Mouse (Mus musculus) heart, embryonic 10.5 days (tissue): ENCODE measurements around the gene Olfr228. TPM values are rescaled to one million over a fixed set of nuclear protein-coding genes. Genes with fewer than 3 reads are reported as not detected.
"Not testable (repeated sequence)": the region's sequence is repeated elsewhere in the genome, so short reads cannot be mapped to it uniquely, and the experiment has no call there.

ENCODE experiments used
- DNase-seq: peaks from one replicate; pipeline ENCODE4 v3.0.0-alpha.2; 2017; ENCODE audit warnings: low spot score
- H3K27ac ChIP-seq: fragments of 300-500 bp; sonication (generic); 2 replicates; pipeline ENCODE4 v1.5.1; 2016; ENCODE audit warnings: mild to moderate bottlenecking
- H3K27me3 ChIP-seq: fragments of 300-500 bp; sonication (generic); 2 replicates; pipeline ENCODE4 v1.6.1; 2016; ENCODE audit warnings: mild to moderate bottlenecking; ENCODE audit not compliant: poor library complexity, insufficient read depth, severe bottlenecking
- H3K36me3 ChIP-seq: fragments of 300-500 bp; sonication (generic); 2 replicates; pipeline ENCODE4 v1.6.1; 2016; ENCODE audit warnings: mild to moderate bottlenecking, moderate library complexity
- H3K4me1 ChIP-seq: fragments of 300-500 bp; sonication (generic); 2 replicates; pipeline ENCODE4 v1.6.1; 2016; ENCODE audit warnings: mild to moderate bottlenecking
- H3K4me3 ChIP-seq: fragments of 300-500 bp; sonication (generic); 2 replicates; pipeline ENCODE4 v1.5.1; 2016; ENCODE audit warnings: mild to moderate bottlenecking, moderate library complexity
- H3K9me3 ChIP-seq: fragments of 300-500 bp; sonication (generic); 2 replicates; pipeline ENCODE4 v1.6.1; 2016; ENCODE audit warnings: mild to moderate bottlenecking, moderate library complexity
- WGBS: fragments of 180-500 bp; shearing (Covaris S2); methylation state at CpG from one replicate; pipeline ENCODE4 v1.1.7; 2016; 5-methylcytosine and 5-hydroxymethylcytosine counted together
- polyA plus RNA-seq: library from polyadenylated mRNA; unstranded; fragments of >200 nt; fragmentation: Nextera tagmentation; extraction: Ambion mirVana; gene quantifications from 2 replicates; pipeline ENCODE4 v1.2.1, GENCODE M21; 2016

The Olfr228 gene
- not detected in 2 replicates for polyA plus RNA-seq

DNA sequence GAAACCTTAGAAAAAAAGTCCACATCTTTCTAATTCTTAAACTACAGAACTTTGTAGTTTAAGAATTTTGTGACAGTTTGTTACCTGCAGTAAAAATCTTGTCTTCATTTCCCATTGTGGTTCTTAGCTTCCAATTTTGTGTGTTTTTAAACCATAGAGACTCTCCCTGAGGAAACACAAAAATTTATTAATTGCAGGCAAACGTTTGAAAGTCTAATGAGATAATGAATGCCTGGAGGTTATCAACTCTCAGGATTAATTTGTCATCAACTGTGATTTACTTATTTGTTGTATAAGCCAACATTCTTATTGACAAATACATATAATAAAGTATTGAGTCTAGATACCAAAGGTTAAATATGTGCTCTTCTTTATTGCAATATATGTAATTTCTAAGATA is at the start of gene Olfr228:
Gene Olfr228 (minus strand): TSS at position 101 of the 400 bp plus-strand sequence.
- no peak within 1 kb of the TSS for H3K4me3 ChIP-seq
- H3K27ac ChIP-seq = no peak within 1 kb of the TSS
- 43% methylated on average over 1 of the region's 1 CpGs for WGBS
- no peaks in the 10 kb centered on the region for H3K4me1 ChIP-seq
- H3K9me3 ChIP-seq = no peaks in the 10 kb centered on the region
- no peaks in the 10 kb centered on the region for H3K36me3 ChIP-seq
- H3K27me3 ChIP-seq = no peaks in the 10 kb centered on the region
- no peak for DNase-seq

DNA sequence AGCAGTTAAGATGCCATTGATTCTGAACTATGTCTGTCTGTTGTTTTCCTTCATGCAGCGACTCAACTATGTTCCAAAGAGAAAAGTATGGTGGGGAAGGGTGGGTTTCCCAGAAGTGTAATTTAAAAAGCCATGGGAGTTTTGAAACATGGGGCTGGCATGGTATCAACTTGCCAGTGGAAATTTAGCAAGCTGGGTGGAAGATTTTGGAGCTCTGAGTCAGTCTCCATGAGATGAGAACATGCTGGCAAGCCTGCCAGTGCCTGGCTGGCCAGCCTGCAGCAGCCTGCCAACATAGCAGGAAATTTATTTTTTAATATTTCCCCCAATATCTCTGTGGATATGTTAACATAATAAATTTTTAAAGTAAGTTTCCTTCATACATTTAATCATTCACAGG is 43.8 kb upstream of the Olfr228 start:
- H3K27me3 ChIP-seq = no peaks in the 10 kb centered on the region
- no peak overlapping the region for H3K4me3 ChIP-seq
- DNase-seq = no peak
- WGBS = 71% methylated on average over 1 of the region's 1 CpGs
- no peaks in the 10 kb centered on the region for H3K9me3 ChIP-seq
- no peaks in the 10 kb centered on the region for H3K36me3 ChIP-seq
- H3K27ac ChIP-seq = no peak overlapping the region
- no peaks in the 10 kb centered on the region for H3K4me1 ChIP-seq

DNA sequence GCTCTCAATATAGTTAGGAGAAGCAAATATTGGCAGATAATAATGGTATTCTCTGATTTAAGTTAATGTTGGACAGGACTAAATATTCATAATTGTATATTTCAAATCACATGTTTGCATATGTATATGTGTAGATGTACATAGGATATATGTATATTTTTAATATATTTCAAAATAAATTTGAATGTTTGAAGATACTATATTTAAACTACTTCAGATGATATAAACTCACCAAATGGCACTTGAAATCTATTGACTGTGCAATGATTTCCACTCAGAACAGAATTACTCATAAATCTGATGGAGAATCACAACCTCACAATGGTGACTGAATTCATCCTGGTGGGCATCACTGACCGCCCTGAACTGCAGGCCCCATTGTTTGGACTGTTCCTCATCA is 21.0 kb upstream of the Olfr228 start, which contains the start of gene Olfr1076:
Gene Olfr1076 (plus strand): TSS at position 301 of the 400 bp plus-strand sequence.
- no peaks in the 10 kb centered on the region for H3K9me3 ChIP-seq
- H3K4me1 ChIP-seq = no peaks in the 10 kb centered on the region
- H3K36me3 ChIP-seq = no peaks in the 10 kb centered on the region
- no peaks in the 10 kb centered on the region for H3K27me3 ChIP-seq
- DNase-seq = no peak
- WGBS = 79% methylated on average over 1 of the region's 1 CpGs
- no peak within 1 kb of the TSS for H3K4me3 ChIP-seq
- H3K27ac ChIP-seq = no peak within 1 kb of the TSS

DNA sequence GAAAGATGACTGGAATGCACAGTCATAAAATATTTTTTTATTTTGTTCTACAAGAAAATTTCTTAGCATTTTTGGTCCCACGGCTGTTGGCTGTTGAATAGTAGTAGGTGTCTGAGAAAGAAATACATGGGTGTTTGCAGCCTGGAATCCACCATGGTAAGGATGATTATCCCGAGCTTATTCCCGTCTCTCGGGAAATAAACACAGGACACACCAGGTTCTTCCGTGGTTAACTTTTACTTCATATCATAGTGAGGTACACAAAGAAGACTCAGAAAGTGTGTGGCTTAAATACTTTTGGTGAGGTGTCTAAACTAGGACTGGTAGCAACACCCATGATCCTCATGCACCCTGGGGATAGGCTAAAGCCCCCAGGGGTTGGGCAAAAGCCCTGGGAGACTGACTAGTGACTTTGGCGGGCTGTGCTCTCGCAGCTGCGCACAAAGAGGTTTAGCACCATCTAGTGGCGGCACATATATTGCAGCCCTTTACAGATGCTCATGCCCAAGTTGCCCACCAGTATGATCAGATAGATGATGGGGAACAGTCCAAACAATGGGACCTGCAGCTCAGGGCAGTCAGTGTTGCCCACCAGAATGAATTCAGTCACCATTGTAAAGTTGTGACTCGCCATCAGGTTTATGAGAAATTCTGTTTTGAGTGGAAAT is 22.6 kb downstream of the Olfr228 start:
- no peak overlapping the region for H3K4me3 ChIP-seq
- H3K27me3 ChIP-seq = no peaks in the 10 kb centered on the region
- H3K4me1 ChIP-seq = no peaks in the 10 kb centered on the region
- WGBS = 41% methylated on average over 10 of the region's 10 CpGs
- no peak overlapping the region for H3K27ac ChIP-seq
- H3K9me3 ChIP-seq = no peaks in the 10 kb centered on the region
- DNase-seq = peak; percentile 77
- H3K36me3 ChIP-seq = no peaks in the 10 kb centered on the region

DNA sequence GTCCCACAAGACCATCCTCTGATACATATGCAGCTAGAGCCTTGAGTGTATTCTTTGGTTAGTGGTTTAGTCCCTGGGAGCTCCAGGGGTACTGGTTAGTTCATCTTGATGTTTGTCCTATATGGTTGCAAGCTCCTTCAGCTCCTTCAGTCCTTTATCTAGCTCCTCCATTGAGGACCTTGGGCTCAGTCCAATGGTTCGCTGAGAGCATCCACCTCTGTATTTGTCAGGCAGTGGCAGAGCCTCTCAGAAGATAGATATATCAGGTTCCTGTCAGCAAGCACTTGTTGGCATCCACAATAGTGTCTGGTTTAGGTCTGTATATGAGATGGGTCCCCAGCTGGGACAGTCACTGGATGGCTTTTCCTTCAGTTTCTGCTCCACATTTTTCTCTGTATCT is 26.8 kb downstream of the Olfr228 start:
- no peak for DNase-seq
- Histone ChIP-seq H3K4me1 (no peaks in the 10 kb centered on the region), H3K9me3 (no peaks in the 10 kb centered on the region), H3K4me3 (no peak overlapping the region), H3K36me3 (no peaks in the 10 kb centered on the region), H3K27ac (no peak overlapping the region), H3K27me3 (no peaks in the 10 kb centered on the region)
- WGBS = 61% methylated on average over 1 of the region's 1 CpGs

DNA sequence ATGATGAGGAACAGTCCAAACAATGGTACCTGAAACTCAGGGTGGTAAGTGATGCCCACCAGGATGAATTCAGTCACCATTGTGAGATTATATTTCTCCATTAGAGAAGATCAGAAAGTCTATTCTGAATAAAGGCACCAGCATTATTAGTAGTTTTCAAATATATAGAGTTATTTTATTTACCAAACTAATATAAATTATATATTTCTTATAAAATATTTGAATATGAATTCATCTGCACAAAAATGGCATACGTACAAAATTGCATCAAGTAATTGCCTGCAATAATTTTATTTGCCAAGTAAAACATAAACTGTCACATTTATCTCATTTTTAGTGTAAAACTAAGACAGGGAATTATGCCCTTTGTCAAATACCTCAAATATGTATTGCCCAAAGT is 31.0 kb downstream of the Olfr228 start, which contains the start of gene Olfr1066:
Gene Olfr1066 (minus strand): TSS at position 101 of the 400 bp plus-strand sequence.
- Histone ChIP-seq H3K27ac (no peak within 1 kb of the TSS), H3K4me3 (no peak within 1 kb of the TSS), H3K9me3 (no peaks in the 10 kb centered on the region), H3K36me3 (no peaks in the 10 kb centered on the region), H3K4me1 (no peaks in the 10 kb centered on the region), H3K27me3 (no peaks in the 10 kb centered on the region)
- 81% methylated on average over 1 of the region's 1 CpGs for WGBS
- no peak for DNase-seq

DNA sequence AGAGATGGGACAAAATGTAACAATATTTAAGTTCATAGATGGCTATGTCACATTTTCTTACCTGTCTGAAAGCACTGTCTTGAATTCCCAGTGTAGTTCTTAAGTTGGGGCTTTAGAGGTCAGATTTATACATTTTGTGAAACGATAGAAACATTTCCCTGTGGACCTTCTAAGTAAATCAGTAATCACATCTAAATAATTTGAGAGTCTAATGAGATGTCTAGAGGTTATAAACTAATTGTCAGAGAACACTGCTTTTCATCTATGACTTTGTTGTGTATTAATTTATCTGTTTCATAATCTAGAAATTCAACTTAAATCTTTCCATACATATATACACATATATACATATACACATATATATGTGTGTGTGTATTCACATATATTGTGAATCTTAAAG is 36.7 kb downstream of the Olfr228 start, which contains the start of gene Olfr1065:
Gene Olfr1065 (minus strand): TSS at position 101 of the 400 bp plus-strand sequence.
- H3K9me3 ChIP-seq, DNase-seq, H3K27me3 ChIP-seq, H3K4me3 ChIP-seq, H3K4me1 ChIP-seq, H3K36me3 ChIP-seq, H3K27ac ChIP-seq: not testable (repeated sequence)
- no CpG with 5 or more reads among the region's 1 CpGs for WGBS

DNA sequence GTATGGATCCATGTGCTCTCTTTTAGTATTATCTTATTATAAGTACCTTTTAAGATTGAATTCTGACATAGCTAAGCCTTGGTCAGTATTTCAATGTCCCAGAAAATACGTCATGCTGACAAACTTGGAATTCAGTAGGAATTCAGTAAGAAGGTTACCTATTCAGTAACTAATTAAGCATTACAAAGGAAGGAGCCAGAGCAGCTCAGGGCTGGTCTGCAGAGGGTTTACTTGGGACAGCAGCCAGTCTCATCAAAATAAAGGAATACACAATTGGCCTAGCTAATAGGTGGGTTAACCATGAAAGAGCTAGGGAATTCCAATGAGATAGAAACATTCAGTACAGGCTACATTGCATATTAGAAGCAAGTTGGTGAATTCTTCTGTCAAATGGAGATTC is 45.1 kb downstream of the Olfr228 start:
- not testable (repeated sequence) for H3K27ac ChIP-seq, H3K9me3 ChIP-seq, H3K4me1 ChIP-seq, H3K4me3 ChIP-seq, DNase-seq, H3K27me3 ChIP-seq, H3K36me3 ChIP-seq
- 66% methylated on average over 1 of the region's 1 CpGs for WGBS

Other genes starting within 250 kb of the Olfr228 start
- not detected in 2 replicates for gene Olfr1048, start 247.1 kb downstream of the Olfr228 start, polyA plus RNA-seq
- gene Olfr1049, start 229.1 kb downstream of the Olfr228 start, polyA plus RNA-seq = not detected in 2 replicates
- not detected in 2 replicates for gene Olfr1051, start 208.3 kb downstream of the Olfr228 start, polyA plus RNA-seq
- not detected in 2 replicates for gene Olfr1052, start 194.9 kb downstream of the Olfr228 start, polyA plus RNA-seq
- gene Olfr1053, start 172.1 kb downstream of the Olfr228 start, polyA plus RNA-seq = not detected in 2 replicates
- gene Olfr1054, start 152.0 kb downstream of the Olfr228 start, polyA plus RNA-seq = not detected in 2 replicates
- gene Olfr1055, start 137.1 kb downstream of the Olfr228 start, polyA plus RNA-seq = not detected in 2 replicates
- not detected in 2 replicates for gene Olfr1056, start 124.9 kb downstream of the Olfr228 start, polyA plus RNA-seq
- gene Olfr1057, start 109.0 kb downstream of the Olfr228 start, polyA plus RNA-seq = not detected in 2 replicates
- gene Olfr1058, start 98.8 kb downstream of the Olfr228 start, polyA plus RNA-seq = not detected in 2 replicates
- not detected in 2 replicates for gene Olfr1061, start 73.3 kb downstream of the Olfr228 start, polyA plus RNA-seq
- not detected in 2 replicates for gene Olfr1062, start 60.6 kb downstream of the Olfr228 start, polyA plus RNA-seq
- gene Olfr1065, start 36.8 kb downstream of the Olfr228 start, polyA plus RNA-seq = not detected in 2 replicates
- gene Olfr1066, start 31.1 kb downstream of the Olfr228 start, polyA plus RNA-seq = not detected in 2 replicates
- gene Olfr1076, start 21.1 kb upstream of the Olfr228 start, polyA plus RNA-seq = not detected in 2 replicates
- gene Olfr1079, start 55.1 kb upstream of the Olfr228 start, polyA plus RNA-seq = not detected in 2 replicates
- gene Olfr1080, start 70.8 kb upstream of the Olfr228 start, polyA plus RNA-seq = not detected in 2 replicates
- gene Olfr1082, start 111.6 kb upstream of the Olfr228 start, polyA plus RNA-seq = not detected in 2 replicates
- not detected in 2 replicates for gene Olfr1084, start 152.3 kb upstream of the Olfr228 start, polyA plus RNA-seq
- not detected in 2 replicates for gene Olfr1085, start 174.6 kb upstream of the Olfr228 start, polyA plus RNA-seq
- not detected in 2 replicates for gene Olfr1086, start 192.7 kb upstream of the Olfr228 start, polyA plus RNA-seq
- gene Olfr1087, start 211.0 kb upstream of the Olfr228 start, polyA plus RNA-seq = not detected in 2 replicates
- gene Olfr1089, start 246.3 kb upstream of the Olfr228 start, polyA plus RNA-seq = not detected in 2 replicates